In genomic region chr7:130563276-130563675, GRCm38 (mm10) we compare ENCODE assay signal across 1 mouse cellular context.
TF ChIP-seq lines count a peak whose summit lies in the region.

No protein-coding gene starts in this region.

TF ChIP-seq in MEL, 35 proteins besides CTCF, POLR2A, EP300 and RAD21:
- TF ChIP-seq MYC (IDR thresholded peaks at IDR 0.05; ENCODE audit: low read depth, low read length) (no peak), POLR2AphosphoS2 (IDR thresholded peaks at IDR 0.05; ENCODE audit: low read length) (no peak), GABPA (IDR thresholded peaks at IDR 0.05; ENCODE audit: low read depth, low read length) (no peak), CHD2 (IDR thresholded peaks at IDR 0.05; ENCODE audit: low read length) (no peak), ZNF384 (IDR thresholded peaks at IDR 0.05; ENCODE audit: low read depth, low read length) (no peak), NRF1 (IDR thresholded peaks at IDR 0.05; ENCODE audit: insufficient read depth, low read depth, low read length, poor library complexity, severe bottlenecking) (no peak), SMC3 (IDR thresholded peaks at IDR 0.05; ENCODE audit: low read depth, low read length) (no peak), BHLHE40 (IDR thresholded peaks at IDR 0.05; ENCODE audit: borderline replicate concordance, low read depth, low read length) (no peak), ZC3H11A (IDR thresholded peaks at IDR 0.05; ENCODE audit: low read depth, low read length) (no peak), ELF1 (IDR thresholded peaks at IDR 0.05; ENCODE audit: low read depth, low read length) (no peak), MAFK (IDR thresholded peaks at IDR 0.05; ENCODE audit: borderline replicate concordance, low read depth, low read length) (no peak), USF1 (IDR thresholded peaks at IDR 0.05; ENCODE audit: low read depth, low read length) (no peak), ZKSCAN1 (IDR thresholded peaks at IDR 0.05; ENCODE audit: low read depth, low read length) (no peak)
TF ChIP-seq in MEL: peak in this region for 0.
